Mouse (Mus musculus): ENCODE measurements around the gene Mob1b. TPM values are rescaled to one million over a fixed set of nuclear protein-coding genes. Genes with fewer than 3 reads are reported as not detected.
A peak's percentile ranks its signal among the peaks of the same experiment; 100 is the strongest.

The Mob1b gene
- polyA plus RNA-seq, 1 experiment from 2014 or later, result 10.8 TPM

- H3K27me3 ChIP-seq, result no peaks in the 10 kb centered on the region
- no peak for ATAC-seq (ENCODE audit: insufficient number of reproducible peaks, insufficient read depth, low FRiP score, low TSS enrichment, low read depth)
- 38% methylated on average over 10 of the region's 10 CpGs for WGBS
- H3K4me2 ChIP-seq, result no peak overlapping the region
- no peaks in the 10 kb centered on the region for H3K9me3 ChIP-seq
- H3K9ac ChIP-seq, result no peak overlapping the region
- peaks cover 2% of the 10 kb centered on the region; the same call in 1 of the 2 replicates for H3K4me1 ChIP-seq
- H3K27ac ChIP-seq, result no peak overlapping the region
- H3K36me3 ChIP-seq, result no peaks in the 10 kb centered on the region; the same call in 1 of the 2 replicates
- no peak overlapping the region for H3K4me3 ChIP-seq
Measured at GRCm38 (mm10) chr5:88791256-88792245, 70.9 kb downstream of the Mob1b start.

- Histone ChIP-seq H3K27ac (no peak overlapping the region), H3K4me2 (no peak overlapping the region), H3K4me3 (no peak overlapping the region), H3K36me3 (no peaks in the 10 kb centered on the region), H3K9me3 (no peaks in the 10 kb centered on the region), H3K4me1 (peaks cover 5% of the 10 kb centered on the region; the same call in 1 of the 2 replicates), H3K27me3 (no peaks in the 10 kb centered on the region), H3K9ac (no peak overlapping the region)
- ATAC-seq (ENCODE audit: insufficient number of reproducible peaks, insufficient read depth, low FRiP score, low TSS enrichment, low read depth), result no peak
- 92% methylated on average over 3 of the region's 3 CpGs for whole genome bisulfite sequencing
Measured at GRCm38 (mm10) chr5:88793676-88794075, 73.0 kb downstream of the Mob1b start.

DNA sequence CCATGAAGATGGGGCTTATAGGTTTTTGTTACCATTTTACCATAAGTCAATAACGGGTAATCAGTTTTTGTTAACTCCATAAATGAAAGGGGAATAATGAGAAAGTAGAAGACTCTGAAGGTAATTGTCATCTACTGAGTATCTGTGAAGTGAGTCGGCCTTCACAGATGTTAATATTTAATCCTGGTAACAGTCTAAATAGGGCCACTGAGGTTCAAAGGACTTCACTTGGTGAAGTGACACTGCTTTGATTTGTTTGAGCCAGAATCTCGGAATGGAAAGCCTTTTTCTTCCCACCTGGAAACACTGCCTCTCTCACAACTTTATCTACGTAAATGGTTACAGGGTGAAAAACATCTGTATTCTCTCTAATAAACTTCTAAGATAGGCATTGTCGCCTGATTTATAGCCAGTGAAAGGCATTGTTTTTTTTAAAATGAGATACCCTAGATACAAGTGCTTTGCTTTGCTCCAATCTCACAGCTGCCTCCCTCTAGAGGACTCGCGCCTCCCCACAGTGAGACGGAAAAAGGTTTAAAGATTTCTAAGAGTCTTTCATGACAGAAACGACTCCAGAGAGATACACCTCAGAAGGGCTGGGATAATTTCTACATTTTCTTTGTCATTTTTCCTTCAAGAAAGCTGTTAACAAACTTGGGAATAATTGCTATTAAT lies 75.4 kb downstream of the Mob1b start:
- WGBS, result 58% methylated on average over 9 of the region's 9 CpGs
- H3K9ac ChIP-seq, result no peak overlapping the region
- no peak overlapping the region for H3K4me2 ChIP-seq
- no peaks in the 10 kb centered on the region for H3K36me3 ChIP-seq
- no peak overlapping the region for H3K4me3 ChIP-seq
- no peak for ATAC-seq (ENCODE audit: insufficient number of reproducible peaks, insufficient read depth, low FRiP score, low TSS enrichment, low read depth)
- peaks cover 5% of the 10 kb centered on the region; the same call in 1 of the 2 replicates for H3K4me1 ChIP-seq
- no peaks in the 10 kb centered on the region for H3K9me3 ChIP-seq
- no peak overlapping the region for H3K27ac ChIP-seq
- no peaks in the 10 kb centered on the region for H3K27me3 ChIP-seq

DNA sequence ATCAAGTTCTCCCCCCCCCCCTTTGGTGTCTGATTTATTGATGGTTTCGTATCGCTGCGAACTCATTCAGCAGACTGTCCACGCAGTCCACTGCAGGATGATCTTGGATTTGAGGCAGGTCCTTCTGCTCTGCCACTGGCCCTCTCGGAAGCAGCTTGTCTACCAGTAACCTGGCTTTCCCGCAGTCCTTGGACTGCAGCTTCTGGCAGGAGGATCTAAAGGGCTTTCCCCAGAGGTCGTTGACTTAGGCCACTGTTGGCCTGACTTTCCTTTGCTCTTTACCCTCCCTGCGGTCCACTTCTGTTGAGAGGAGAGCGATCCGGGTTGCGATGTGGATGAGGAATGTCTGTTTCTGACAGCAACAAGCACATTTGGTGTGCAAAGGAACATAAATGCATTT lies 75.9 kb downstream of the Mob1b start:
- no peaks in the 10 kb centered on the region for H3K9me3 ChIP-seq
- no peak for ATAC-seq (ENCODE audit: insufficient number of reproducible peaks, insufficient read depth, low FRiP score, low TSS enrichment, low read depth)
- H3K27ac ChIP-seq, result no peak overlapping the region
- 79% methylated on average over 11 of the region's 11 CpGs for WGBS
- H3K4me2 ChIP-seq, result no peak overlapping the region
- H3K9ac ChIP-seq, result no peak overlapping the region
- H3K36me3 ChIP-seq, result no peaks in the 10 kb centered on the region
- H3K4me1 ChIP-seq, result peaks cover 3% of the 10 kb centered on the region; the same call in 1 of the 2 replicates
- H3K27me3 ChIP-seq, result no peaks in the 10 kb centered on the region
- no peak overlapping the region for H3K4me3 ChIP-seq

DNA sequence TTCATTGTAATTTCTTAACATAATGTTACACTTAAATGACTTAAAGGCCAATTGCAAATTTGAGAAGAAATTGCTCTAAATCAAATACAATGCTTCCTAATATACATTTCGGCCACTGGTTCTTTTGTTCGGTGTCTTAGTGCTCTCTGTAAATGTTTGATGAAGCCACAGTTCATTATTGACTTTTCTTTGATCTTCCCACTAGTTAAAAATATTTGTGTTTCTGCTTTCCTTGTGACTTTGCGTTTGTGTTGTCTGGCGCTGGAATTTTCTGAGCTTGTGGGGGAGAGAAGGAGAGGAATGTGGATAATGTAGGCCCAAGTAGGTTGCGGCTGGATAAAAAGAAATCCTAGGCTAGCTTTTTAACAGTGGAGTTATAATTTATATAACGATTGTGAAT lies 76.5 kb downstream of the Mob1b start:
- H3K27me3 ChIP-seq, result no peaks in the 10 kb centered on the region
- no peak overlapping the region for H3K4me2 ChIP-seq
- H3K27ac ChIP-seq, result no peak overlapping the region
- no peaks in the 10 kb centered on the region for H3K9me3 ChIP-seq
- no peak overlapping the region for H3K9ac ChIP-seq
- no peak for ATAC-seq (ENCODE audit: insufficient number of reproducible peaks, insufficient read depth, low FRiP score, low TSS enrichment, low read depth)
- peaks cover 3% of the 10 kb centered on the region; the same call in 1 of the 2 replicates for H3K4me1 ChIP-seq
- no peak overlapping the region for H3K4me3 ChIP-seq
- WGBS, result 63% methylated on average over 6 of the region's 6 CpGs
- no peaks in the 10 kb centered on the region for H3K36me3 ChIP-seq

- Histone ChIP-seq H3K4me2 (no peak overlapping the region), H3K4me3 (no peak overlapping the region), H3K9me3 (no peaks in the 10 kb centered on the region), H3K9ac (no peak overlapping the region), H3K27ac (no peak overlapping the region), H3K27me3 (no peaks in the 10 kb centered on the region), H3K4me1 (no peaks in the 10 kb centered on the region), H3K36me3 (no peaks in the 10 kb centered on the region)
- ATAC-seq (ENCODE audit: insufficient number of reproducible peaks, insufficient read depth, low FRiP score, low TSS enrichment, low read depth), result no peak
- WGBS, result 90% methylated on average over 4 of the region's 4 CpGs
Measured at GRCm38 (mm10) chr5:88805616-88806015, 85.0 kb downstream of the Mob1b start.

GRCm38 (mm10) chr5:88806278-88806677 lies 85.6 kb downstream of the Mob1b start:
- ATAC-seq (ENCODE audit: insufficient number of reproducible peaks, insufficient read depth, low FRiP score, low TSS enrichment, low read depth), result no peak
- 23% methylated on average over 5 of the region's 5 CpGs for WGBS
- Histone ChIP-seq H3K36me3 (no peaks in the 10 kb centered on the region), H3K4me2 (no peak overlapping the region), H3K27me3 (no peaks in the 10 kb centered on the region), H3K9ac (no peak overlapping the region), H3K4me1 (no peaks in the 10 kb centered on the region), H3K9me3 (no peaks in the 10 kb centered on the region), H3K4me3 (no peak overlapping the region), H3K27ac (no peak overlapping the region)

GRCm38 (mm10) chr5:88807342-88807741 lies 86.7 kb downstream of the Mob1b start:
- 0 out of 2 replicates have a peak overlapping the region, but pooled peaks have one; percentile 9 for H3K4me2 ChIP-seq
- no peak overlapping the region for H3K27ac ChIP-seq
- H3K9ac ChIP-seq, result no peak overlapping the region
- H3K4me3 ChIP-seq, result no peak overlapping the region
- no peaks in the 10 kb centered on the region for H3K9me3 ChIP-seq
- H3K36me3 ChIP-seq, result no peaks in the 10 kb centered on the region
- H3K27me3 ChIP-seq, result no peaks in the 10 kb centered on the region
- no peaks in the 10 kb centered on the region for H3K4me1 ChIP-seq
- 36% methylated on average over 9 of the region's 9 CpGs for WGBS
- ATAC-seq (ENCODE audit: insufficient number of reproducible peaks, insufficient read depth, low FRiP score, low TSS enrichment, low read depth), result no peak

DNA sequence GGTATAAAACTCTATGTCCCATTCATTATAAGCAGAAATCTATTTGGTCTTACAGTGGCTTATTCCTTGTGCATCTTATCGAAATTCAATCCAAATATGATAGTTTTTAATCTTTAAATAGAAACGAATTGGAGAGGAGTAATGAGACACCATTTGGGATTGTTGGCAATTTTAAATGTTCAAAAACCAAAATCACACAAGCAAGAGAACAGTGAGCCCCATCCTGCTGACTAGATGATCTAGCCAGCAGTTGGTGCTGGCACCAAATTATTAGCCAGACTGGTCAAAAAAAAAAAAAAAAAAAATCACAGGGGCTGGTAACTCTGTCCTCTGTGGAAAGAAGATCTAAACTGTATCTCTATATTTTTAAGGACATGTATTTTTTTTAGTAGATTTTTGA lies 92.5 kb downstream of the Mob1b start:
- Histone ChIP-seq H3K4me1 (no peaks in the 10 kb centered on the region), H3K36me3 (no peaks in the 10 kb centered on the region), H3K27me3 (no peaks in the 10 kb centered on the region), H3K4me3 (no peak overlapping the region), H3K9ac (no peak overlapping the region), H3K9me3 (no peaks in the 10 kb centered on the region), H3K4me2 (no peak overlapping the region), H3K27ac (no peak overlapping the region)
- no peak for ATAC-seq (ENCODE audit: insufficient number of reproducible peaks, insufficient read depth, low FRiP score, low TSS enrichment, low read depth)
- 69% methylated on average over 2 of the region's 2 CpGs for WGBS

Data from embryonic facial prominence, embryonic 13.5 days (tissue).